Mouse (Mus musculus): ENCODE measurements around the gene Gm49387.

The Gm49387 gene

DNA sequence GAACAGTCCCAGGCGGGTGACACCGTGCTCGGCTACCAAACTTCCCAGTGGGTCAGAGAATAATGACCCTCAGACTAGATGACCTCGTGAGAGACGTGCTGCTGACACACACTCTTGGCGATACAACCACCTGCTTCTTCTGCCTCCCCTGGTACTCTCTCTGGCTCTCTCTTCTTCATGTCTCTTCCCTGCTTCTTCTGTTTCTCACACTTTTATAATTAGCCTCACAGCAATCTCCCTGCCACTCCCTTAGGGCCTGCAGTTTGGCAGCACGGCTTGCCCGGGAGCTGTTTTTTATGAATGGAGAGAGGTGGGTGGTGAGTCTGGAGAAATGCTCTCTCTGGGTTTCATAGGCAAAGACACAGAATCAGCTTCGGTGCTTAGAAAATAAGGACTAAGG lies 64.8 kb downstream of the Gm49387 start:
- DNase-seq (ENCODE audit: low spot score in 2 of 2) = peak in 1 of 2 experiments; percentile 51

DNA sequence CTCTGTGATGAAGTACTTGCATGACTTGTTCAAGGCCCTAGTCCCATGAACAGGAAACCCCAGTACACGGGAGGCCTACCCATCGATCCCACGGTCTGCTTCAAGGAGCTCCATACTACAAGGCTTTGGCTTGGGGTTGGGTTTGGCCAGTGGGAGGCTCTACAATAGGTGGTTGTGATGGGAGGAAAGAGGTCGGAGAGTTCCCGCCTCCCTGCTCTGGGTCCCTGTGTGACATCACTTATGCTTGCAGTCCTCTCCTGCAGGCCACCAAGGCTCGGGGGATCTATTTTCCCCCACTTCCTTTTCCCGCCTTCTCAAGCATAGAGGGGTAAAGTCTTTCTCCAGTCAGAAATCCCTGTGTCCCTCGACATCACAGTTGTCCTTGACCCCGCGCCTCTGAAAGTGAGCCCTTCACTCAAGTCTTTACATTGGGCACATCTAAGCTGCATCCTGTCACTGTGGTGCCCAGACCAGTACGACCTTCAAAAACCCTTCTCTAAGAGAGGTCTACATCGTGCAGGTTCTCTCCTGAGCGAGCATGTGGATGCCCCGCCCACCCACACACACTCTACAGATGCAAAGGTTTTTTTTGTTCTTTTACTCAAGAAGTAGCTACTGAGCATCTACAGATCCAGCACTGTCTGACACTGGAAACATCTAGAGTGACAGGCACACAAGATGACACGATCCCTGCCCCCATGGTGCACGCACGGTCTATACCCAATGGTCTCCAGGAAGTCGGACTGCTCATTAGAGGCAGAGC lies 65.6 kb downstream of the Gm49387 start:
- DNase-seq (ENCODE audit: low spot score in 2 of 2) = no peak

DNA sequence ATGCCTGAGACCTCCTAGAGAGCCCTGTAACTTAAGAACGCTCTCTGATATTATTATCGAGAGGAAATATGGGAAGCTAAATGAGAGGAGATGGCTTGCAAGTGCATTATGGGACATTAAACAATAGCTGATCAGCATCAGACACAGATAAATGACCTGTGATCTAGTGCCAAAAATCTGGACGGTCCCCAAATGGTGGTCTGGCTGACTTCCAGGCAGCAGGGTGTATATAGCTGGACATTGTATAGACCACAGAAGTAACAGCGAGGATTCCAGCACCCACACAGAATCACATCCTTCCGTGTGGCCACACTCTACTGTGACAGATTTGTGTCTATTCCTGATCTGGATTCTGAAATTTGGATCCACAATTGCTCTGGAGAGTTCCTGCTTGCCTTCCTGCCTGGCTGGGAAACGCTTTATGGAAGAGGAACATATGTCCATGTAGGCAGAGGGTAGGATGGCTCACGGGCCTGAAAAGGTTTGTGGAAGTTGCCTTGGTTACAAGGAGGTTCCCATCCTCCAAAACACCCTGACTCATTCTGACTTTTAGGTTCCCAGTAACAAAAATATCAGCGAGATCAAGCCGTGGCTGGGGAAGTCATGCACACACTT lies 68.0 kb downstream of the Gm49387 start:
- peak; percentile 59 to 77 for DNase-seq (ENCODE audit: low spot score in 2 of 2)

DNA sequence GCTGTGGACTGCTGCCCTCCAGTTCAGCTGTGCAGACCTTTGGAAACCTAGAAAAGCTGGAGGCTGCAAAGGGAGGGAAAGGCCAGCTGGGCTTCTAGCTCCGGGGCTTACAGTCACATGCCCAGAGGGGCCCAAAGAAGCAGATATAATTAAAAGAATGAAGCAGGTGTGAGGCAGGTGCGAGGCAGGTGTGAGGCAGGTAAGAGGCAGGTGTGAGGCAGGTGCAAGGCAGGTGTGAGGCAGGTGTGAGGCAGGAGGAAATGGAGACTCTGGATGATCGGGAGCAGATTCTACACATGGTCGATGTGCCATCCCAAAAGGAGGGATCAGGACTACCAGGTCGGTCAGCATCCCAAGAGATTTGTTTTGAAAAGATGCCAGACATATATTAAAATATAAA lies 69.3 kb downstream of the Gm49387 start:
- no peak for DNase-seq (ENCODE audit: low spot score in 2 of 2)

DNA sequence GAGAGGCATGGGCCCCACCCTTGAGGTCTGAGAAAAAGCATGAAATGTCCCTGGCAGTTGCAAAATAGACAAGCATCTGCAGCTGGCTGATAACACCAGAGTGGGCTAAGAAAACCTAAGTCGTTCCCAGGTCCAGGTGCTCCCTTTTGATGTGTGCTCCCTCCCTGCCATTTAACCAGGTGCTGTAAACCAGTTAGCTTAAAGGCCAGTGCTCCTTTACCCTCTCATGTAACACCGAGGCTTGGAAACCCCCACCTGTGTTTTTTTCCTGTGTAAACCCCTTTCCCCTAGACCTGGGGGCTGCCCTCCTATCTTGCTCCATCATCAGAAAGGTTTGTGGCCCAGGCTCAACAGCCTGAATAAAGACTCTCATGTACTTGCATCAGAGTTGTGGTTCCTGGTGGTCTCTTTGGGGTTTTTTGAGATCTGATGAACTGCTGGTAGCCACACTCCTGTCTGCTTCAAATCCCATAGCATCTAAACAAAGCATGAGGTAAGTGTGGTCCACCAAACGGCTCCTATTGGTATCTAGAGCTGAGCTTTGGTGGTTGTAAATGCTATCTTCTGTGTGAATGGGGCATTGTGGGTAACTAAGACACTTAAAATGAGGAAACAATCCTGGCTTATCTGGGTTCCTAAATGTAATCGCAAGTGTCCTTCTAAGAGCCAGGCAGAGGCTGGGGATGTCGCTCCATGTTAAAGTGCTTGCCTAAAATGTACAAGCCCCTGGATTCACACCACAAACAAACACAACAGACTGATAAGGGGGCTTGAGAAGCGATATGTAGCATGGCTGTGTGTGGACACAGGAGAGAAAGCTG lies 70.3 kb downstream of the Gm49387 start:
- no peak for DNase-seq (ENCODE audit: low spot score in 2 of 2)

DNA sequence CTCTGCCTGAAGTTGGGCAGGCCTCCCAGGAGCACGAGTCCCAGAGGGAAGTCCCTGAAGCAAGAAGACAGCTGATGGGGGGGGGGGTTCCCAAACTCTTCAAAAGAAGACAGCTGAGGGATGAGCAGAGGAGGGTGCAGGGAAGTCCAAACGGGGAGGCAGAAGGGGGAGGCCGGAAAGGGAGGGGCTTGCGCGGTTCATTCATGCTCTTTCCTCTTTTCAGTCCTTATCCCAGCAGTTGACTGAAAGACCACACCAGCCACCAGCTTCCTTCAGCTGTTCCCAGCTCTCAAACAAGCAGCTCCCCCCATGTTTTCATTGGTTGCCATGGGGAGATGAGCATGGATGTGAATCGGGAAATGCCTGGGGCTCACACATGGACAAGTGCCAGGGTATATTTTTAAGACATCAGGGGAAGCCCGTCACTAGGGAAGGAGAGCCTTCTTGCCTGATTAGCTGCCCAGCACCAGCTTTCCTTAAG lies 71.5 kb downstream of the Gm49387 start:
- no peak for DNase-seq (ENCODE audit: low spot score in 2 of 2)

DNA sequence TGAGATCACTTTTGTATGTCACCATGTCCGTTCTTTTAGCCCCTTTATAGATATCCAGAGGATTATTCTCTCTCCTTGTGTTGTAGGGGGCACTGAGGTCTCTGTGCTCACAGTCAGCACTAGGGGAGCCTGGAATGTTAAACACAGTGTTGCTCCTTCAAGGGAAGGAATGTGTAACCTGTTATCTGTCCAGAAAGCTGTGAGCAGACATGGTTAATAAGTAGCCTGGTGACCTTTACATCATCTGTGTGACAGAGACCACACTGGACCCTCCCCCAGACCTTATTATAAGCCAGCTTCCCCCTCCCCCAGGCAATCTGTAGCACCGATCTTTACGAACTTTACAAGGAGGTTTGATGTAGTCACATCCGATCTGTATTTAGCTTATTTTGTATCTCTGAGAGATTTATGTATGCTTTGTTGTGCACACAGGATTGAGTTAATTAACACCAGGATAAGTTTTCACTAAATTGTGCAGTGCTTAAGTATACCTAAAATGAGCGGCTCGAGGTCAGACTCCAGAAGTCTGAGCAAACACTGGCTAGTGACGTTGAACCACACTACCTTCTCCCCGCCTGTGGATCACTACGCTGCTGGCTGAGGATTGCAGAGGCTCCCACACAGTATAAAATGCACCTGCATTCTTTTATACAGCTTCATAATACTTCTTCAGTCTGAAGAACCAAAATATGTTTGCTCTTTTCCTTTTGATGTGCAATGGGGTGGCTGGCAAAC lies 75.0 kb downstream of the Gm49387 start:
- no peak for DNase-seq (ENCODE audit: low spot score in 2 of 2)

DNA sequence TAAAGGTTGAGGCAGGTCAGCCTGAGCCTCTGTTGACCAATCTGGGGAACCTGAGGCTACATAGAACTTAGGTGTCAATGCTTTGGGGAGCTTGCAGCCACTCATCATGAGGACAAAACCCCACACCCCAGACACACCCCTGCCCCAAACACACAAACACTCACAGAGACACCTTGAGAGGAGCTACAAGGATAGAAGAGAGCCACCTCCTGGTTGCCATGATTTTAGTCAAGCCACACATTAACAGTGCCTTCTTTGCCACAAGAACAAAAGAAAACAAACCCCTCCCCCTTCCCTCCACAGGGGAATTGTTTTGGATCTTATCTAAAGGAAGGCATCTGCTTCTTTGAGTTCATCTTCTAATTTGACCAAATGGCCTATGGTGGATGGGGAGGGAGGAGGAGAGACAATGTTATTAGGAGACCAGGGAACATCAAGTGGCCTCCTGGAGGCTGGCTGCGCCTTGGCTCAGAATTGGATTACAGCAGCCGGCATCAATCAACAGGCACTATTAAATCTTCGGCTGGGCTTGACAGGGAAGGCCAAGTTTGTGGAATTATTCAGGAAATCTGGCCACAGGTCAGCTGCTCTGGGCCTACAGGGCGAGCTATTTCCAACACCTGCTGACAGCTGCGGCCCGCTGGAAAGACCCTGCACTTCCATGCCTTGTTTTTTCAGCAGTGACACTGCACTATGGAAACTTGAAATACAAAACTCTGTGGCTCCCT lies 76.1 kb downstream of the Gm49387 start:
- no peak for DNase-seq (ENCODE audit: low spot score in 2 of 2)

DNA sequence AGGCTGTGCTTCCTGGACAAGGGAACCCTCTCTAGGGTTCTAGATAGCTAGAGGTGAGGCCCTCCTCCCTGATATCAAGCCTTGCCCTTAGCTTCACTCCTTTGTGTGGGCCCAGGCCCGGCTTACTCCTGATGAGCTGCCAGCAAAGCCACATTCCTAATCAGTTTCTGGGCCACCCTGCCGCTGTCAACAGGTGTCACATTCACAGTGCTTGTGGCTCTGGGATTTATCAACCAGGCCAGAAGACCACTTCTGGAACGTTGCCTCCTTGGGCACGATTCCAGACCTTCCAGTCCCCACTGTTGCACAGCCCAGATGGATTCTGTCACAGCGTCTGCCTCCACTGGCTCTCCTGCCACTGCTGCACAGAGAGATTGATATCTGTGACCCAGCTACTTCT lies 79.8 kb downstream of the Gm49387 start:
- no peak for DNase-seq (ENCODE audit: low spot score in 2 of 2)

DNA sequence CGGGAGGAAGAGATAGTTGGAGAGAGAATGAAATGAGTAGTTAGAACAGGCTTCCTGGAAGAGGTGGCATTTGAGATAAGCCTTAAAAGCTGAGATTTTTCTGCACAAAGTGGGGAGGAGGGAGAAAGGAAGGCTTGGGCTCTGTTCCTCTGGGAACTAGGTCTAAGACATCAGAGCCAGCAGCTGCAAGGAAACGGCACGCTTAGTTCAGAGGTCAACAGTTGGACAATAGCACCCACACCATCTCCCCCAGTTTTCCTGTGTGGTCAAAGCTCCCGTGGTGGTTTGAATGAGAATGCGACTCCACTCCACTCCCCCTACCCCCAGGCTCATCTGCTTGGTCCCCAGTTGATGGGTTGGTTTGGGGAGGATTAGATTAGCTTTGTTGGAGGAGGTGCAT lies 81.5 kb downstream of the Gm49387 start:
- DNase-seq (ENCODE audit: low spot score in 2 of 2) = no peak

DNA sequence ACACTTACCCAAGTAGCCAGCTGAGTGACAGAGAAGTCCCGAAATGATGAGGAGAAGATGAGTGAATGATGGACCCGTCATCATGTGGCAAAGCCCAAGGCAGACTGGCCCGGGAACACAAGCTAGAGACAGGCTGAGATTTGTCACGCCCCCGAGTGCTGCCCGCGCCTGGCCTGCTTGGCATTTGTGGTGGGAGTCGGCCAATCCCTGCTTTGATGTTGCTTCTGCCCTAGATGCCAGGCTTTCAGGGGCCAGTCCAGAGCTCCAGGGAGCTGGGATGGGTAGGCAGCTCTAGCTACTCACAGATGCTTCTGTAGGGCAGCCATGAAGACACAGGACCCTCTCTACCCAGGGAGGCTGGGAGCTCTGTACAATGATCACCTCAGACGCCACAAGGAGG lies 82.9 kb downstream of the Gm49387 start:
- no peak for DNase-seq (ENCODE audit: low spot score in 2 of 2)

DNA sequence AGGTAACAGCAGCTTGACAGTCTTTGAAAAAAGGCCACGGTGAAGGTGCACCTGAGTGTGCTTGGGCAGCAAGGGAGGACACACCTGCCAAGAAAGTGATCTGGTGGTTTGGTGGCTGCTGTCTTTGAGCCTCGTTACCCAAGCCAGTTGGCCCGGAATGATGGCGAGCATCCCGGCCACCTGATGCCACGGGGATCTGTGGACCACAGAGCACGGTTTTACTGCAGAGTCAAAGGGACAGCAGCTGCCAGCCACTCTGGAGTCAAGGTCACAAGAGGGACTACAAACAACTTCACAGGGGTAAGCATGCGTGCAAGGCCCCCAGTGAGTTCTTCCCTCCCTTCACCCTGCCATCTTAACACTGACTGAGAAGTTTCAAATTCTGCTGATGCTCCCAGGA lies 83.4 kb downstream of the Gm49387 start:
- DNase-seq (ENCODE audit: low spot score in 2 of 2) = no peak

DNA sequence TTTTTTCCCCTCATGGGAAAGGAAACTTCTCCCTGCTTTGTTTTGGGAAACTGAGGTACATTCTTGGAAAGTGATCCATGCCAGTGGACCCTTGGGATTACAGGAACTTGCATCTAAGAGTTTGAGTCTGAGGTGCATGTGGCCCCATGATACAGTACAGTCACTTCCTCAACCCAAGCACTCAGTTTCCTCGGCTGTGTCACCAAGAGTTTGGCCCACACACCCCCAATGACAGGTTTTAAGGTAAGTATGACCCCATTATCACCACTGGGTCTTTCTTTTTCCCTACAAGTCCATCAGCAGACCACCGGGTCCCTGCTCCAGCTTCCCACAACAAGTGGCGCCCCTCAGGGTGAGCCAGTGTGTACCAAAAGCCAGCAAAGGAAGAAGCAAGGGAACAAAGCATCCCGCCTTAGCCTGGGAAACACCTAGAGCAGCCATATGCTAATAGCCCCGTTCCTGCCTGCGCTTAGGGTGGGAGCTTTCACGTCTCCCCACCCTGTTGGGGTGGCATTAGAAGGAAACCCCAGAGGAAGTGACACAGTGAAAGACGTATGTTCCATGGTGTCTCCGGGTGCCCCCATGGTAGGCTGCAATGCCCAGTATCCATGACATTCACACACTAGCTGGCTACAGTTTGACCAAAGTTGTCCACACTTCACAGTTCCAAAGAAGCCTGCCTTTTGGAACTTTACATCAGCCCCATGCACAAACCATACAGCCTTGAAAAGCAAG lies 84.0 kb downstream of the Gm49387 start:
- DNase-seq (ENCODE audit: low spot score in 2 of 2) = no peak

DNA sequence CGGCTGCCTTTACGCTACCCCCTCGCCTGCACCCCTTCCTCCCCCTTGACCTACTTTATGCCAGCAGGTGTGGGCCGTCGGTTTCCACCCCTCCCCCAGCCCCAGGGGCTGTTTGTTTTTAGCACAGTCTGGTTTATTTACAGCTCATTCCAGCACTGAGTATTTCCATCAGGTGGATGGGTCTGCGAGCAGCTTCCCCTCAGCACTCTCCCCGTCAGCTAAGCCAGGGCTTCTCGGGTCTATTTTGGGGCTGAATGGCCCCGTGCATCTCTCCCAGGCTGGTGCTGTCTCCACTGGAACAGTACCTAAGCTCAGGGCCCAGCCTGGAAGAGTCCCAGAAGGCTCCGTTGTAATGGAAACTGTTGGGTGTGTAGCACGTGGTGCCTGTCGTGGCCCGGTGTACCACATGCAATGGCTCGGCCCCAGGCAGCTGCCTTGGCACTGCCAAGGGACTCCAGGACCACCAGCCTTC lies 84.7 kb downstream of the Gm49387 start:
- DNase-seq (ENCODE audit: low spot score in 2 of 2) = no peak

DNA sequence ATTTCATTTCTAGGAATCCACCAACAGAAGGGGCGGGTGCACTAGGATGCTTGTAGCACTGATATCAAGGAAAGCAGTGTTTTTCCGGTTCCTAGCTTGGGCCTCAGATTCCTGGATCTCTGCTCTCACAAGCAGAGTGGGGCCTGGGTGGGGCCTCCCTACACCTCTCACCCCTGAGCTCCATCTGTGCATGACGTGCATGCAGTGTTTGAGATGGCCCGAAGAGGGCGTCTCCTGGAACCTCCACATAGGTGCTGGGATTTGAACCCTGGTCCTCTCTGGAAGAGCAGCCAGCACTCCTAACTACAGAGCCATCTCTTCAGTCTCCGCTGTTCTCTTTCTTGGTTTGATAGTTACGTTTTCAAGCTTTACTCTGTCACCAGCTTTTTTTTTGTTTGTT lies 85.7 kb downstream of the Gm49387 start:
- DNase-seq (ENCODE audit: low spot score in 2 of 2) = no peak

DNA sequence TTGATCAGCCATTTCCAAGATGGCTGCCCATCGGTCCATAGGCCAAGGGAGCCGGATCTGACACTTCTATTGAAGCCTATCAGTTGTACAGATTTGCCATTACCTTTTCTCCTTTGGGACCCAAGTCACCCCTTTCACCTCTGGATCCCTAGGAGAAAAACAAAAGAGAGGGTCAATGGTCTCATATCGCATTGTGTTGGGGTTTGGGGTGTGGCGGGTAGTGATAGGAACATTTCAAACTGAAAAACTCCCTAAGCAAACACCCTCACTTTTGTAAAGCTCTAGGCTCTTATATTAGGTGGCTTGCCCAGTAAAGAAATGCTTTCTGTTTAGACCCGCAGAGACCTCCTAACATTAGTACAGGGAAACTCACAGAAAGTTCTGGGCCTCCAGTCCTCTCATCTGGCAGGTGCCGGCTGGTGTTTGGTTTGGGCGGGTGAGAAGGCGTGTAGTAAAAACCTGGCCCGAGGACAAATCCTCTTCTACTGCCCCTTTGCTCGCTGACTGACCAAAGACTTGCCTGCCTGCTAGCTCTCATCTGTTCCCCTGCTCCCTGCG lies 96.7 kb downstream of the Gm49387 start:
- no peak for DNase-seq (ENCODE audit: low spot score in 2 of 2)

DNA sequence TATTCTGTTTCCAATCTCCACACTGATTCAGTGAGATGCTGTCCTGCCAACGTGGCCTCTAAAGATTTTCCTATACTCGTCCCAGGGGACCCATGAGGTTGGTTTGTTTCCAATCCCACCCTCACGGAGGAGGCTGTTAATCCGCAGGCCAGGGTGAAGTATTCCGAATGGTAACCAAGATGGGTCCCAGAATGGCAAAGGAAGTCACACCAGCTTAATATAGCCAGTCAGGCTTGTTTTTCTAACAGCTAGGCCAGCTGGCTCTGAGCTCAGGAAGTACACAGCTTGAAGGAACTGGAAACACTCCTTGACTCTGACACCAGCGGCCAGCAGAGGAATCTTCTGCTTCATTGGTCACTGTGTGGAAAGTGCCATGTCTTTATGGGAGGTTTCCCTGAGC lies 103.4 kb downstream of the Gm49387 start:
- no peak for DNase-seq (ENCODE audit: low spot score in 2 of 2)

DNA sequence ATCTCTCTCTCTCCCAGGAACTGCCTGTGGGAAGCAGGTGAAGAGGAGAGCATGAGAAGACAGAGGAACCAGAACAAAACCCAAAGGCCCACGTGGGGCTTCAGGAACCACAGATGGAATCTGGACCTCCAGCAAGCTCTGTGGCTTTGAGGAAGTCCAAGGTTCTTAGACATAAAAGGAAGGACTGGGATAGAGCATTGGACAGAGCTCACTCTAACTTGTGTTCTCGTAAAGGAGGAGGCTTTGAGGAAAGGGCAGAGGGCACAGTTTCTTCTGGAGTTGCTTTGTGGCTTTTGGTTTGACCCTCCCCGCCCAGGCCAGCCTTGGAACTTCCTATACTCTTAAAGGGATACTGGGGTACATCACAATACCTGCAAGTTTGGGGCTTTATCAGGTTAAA lies 108.0 kb downstream of the Gm49387 start:
- DNase-seq (ENCODE audit: low spot score in 2 of 2) = no peak

DNA sequence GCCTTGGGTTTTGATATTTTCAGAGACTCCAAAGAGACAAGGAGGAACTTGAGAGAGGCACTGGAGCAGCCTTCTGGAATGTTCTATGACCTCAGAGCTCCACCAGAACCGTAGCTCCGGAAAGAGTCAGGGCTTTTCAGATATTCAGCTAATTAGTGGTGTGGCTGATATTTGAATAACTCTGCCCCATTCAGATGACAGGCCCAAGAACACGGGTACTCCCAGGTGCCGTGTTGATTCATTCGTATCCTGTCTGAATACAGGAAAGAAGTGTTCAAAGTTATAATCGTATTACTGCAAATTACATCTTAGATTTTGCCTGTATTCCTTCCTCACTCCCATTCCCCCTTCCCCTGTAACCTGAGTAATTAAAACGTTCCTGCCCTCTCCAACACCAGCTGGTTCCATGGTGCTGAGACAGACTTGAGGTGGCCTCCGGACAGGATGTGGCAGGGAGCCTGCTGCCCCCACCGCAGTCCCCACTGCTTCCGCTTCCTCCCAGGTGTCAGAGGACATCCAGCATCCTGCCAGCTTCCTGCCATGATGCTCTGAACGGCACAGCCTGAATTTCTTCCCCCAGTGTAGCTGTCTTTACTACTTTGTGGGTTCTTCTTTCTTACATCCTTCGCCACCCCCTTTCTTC lies 109.1 kb downstream of the Gm49387 start:
- no peak for DNase-seq (ENCODE audit: low spot score in 2 of 2)

DNA sequence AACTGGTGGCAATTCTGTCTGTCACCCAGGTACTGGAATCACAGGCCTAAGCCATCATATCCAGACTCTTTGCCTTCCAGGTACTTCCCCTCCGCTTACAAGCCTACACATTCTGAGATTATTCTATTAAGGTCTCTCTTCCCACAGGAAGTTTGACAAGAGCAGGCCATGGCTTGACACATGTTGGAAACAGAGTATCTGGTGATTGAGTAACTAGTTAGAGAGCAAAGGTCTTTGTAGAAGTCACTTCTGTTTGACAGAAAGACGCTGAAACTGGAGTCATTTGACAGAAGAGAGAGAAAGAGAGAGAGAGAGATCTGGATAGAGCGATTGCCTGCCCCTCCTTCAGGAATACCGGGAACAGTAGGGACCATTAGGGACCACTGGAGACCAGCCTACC lies 109.8 kb downstream of the Gm49387 start:
- no peak for DNase-seq (ENCODE audit: low spot score in 2 of 2)
